Mouse (Mus musculus) left cerebral cortex, adult 11 months (tissue): ENCODE results near the gene Il7r.
"Not testable (repeated sequence)": the region's sequence is repeated elsewhere in the genome, so short reads cannot be mapped to it uniquely, and the experiment has no call there.

Experiments used
- DNase-seq: peaks from one replicate; pipeline ENCODE4 v3.0.0; 2022; ENCODE audit warnings: low spot score

The Il7r gene

GRCm38 (mm10) chr15:9530076-9530475, at the start of gene Il7r:
TSS of gene Il7r (minus strand) at chr15:9530176.
- DNase-seq: no peak

- no peak for DNase-seq
Measured at GRCm38 (mm10) chr15:9577303-9577702, 47.3 kb upstream of the Il7r start.

- DNase-seq: no peak
Measured at GRCm38 (mm10) chr15:9574796-9575195, 44.8 kb upstream of the Il7r start.

GRCm38 (mm10) chr15:9573361-9573760, 43.4 kb upstream of the Il7r start:
- DNase-seq: no peak

- no peak for DNase-seq
Measured at GRCm38 (mm10) chr15:9572664-9573063, 42.7 kb upstream of the Il7r start.

- peak; percentile 4 for DNase-seq
Measured at GRCm38 (mm10) chr15:9571896-9572295, 41.9 kb upstream of the Il7r start.

- DNase-seq: no peak
Measured at GRCm38 (mm10) chr15:9567316-9567715, 37.3 kb upstream of the Il7r start.

- DNase-seq: no peak
Measured at GRCm38 (mm10) chr15:9565396-9565795, 35.4 kb upstream of the Il7r start.

- no peak for DNase-seq
Measured at GRCm38 (mm10) chr15:9564156-9564555, 34.2 kb upstream of the Il7r start.

GRCm38 (mm10) chr15:9557264-9557663, 27.3 kb upstream of the Il7r start:
- DNase-seq: not testable (repeated sequence)

GRCm38 (mm10) chr15:9548951-9549350, 19.0 kb upstream of the Il7r start:
- no peak for DNase-seq

GRCm38 (mm10) chr15:9535200-9535599, 5.2 kb upstream of the Il7r start:
- DNase-seq: no peak

GRCm38 (mm10) chr15:9533356-9533902, 3.5 kb upstream of the Il7r start:
- no peak for DNase-seq

GRCm38 (mm10) chr15:9529646-9530045, 330 bp downstream of the Il7r start:
- no peak for DNase-seq

GRCm38 (mm10) chr15:9528186-9528935, 1.6 kb downstream of the Il7r start:
- no peak for DNase-seq

- DNase-seq: no peak
Measured at GRCm38 (mm10) chr15:9526412-9526811, 3.6 kb downstream of the Il7r start.

- no peak for DNase-seq
Measured at GRCm38 (mm10) chr15:9524907-9525306, 5.1 kb downstream of the Il7r start.

- DNase-seq: no peak
Measured at GRCm38 (mm10) chr15:9523956-9524355, 6.0 kb downstream of the Il7r start.

GRCm38 (mm10) chr15:9523059-9523458, 6.9 kb downstream of the Il7r start:
- no peak for DNase-seq

- DNase-seq: no peak
Measured at GRCm38 (mm10) chr15:9492077-9492476, 37.9 kb downstream of the Il7r start.

GRCm38 (mm10) chr15:9489417-9490118, 40.4 kb downstream of the Il7r start:
- no peak for DNase-seq

GRCm38 (mm10) chr15:9473188-9473587, 56.8 kb downstream of the Il7r start:
- no peak for DNase-seq

- no peak for DNase-seq
Measured at GRCm38 (mm10) chr15:9472618-9473017, 57.4 kb downstream of the Il7r start.
